Mouse (Mus musculus): ENCODE measurements around the gene Zfp40.
A peak's percentile ranks its signal among the peaks of the same experiment; 100 is the strongest.
"Not testable (repeated sequence)": the region's sequence is repeated elsewhere in the genome, so short reads cannot be mapped to it uniquely, and the experiment has no call there.

Gene Zfp40

DNA sequence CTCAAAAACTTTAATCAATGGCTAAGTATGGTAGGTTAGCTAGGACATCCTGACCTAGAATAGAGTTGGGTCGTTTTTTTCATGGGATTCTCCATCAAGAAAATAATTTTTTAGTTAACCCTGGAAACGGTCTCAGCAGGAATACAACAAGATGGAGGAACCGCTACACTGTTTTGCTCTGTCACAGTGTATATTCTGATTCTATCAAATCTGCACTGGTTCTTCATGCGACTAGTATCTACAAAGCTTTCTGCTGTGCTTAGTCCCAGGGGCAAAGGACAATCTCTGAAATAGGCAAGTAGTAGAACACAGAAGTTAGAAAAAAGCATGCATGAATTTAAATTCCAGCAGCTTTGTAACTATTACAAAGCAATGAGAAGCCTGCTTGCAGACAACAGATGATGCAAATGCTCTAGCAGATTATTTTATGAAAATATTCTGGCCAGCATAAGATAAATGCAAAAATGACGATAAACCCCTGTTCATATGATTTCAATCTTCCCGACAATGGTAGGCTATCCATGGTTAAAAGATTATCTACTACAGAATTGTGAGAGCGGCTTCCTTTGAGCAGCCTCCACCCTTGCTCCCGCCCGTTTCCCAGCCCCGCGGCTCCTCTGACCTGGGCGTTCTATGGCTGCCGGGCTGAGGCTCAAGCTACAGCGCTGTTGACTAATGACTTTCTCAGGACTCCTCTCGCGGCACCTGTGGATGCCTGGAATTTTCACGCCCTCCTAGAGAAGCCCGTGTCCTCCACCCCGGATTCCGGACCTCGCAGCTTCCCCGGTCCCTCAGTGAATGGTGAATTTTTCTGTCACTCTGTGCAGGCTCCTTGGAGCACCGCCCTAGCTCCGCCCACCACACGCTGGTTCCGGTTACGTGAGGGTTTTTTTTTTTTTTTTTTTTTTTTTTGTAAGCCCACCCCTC lies at the start of gene Zfp40:
Gene Zfp40, minus strand, starts transcription at position 800 of the 927 bp plus-strand sequence.
- DNase-seq: peak; percentile 88

DNA sequence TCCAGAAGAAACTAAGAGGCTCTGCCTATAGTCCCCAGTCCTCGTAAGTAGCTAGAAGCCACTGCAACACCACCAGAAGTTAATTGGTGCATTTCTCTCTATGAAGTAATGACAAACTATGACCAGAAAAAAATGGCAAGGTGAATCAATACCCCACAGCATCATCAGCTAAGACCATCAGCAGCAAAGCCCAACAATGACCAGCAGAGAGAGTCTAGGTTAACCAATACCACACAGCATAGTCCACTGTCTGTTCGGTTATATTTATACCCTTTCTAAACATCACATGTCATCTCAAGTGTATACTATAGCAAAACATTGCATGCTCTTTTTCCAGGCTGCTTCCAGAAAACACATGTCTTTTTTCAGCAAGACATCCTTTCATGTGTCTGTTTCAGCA lies 25.3 kb upstream of the Zfp40 start:
- no peak for DNase-seq

DNA sequence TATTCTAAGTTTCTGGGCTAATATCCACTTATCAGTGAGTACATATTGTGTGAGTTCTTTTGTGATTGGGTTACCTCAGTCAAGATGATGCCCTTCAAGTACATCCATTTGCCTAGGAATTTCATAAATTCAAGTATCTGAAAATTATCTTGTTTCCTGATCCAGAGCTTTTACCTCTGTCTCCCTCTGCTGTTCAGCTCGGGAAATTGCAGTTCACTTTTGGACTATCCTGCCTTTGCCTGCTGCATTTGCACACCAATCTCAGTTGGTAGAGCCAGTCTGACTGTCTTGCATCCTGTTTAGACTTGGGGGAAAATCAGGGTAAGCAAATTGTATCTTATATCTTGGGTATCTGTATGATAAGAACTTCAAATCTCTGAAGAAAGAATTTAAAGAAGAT lies 6.8 kb upstream of the Zfp40 start:
- not testable (repeated sequence) for DNase-seq

DNA sequence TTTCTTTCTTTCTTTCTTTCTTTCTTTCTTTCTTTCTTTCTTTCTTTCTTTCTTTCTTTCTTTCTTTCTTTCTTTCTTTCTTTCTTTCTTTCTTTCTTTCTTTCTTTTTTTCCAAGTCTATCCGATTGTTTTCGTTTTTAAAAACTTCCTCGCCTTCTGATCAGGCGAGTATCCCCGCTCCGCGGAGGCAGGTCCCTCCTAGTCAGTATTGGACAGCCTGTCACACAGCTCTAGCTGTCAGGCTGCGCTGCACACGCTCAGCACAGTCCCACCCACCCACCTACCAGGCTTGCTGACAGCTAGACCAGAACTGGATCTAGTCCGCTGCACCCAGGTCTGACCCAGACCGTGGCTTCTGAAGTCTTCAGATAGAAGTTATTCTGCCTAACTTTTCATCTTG lies 389 bp upstream of the Zfp40 start:
- peak; percentile 35 for DNase-seq

DNA sequence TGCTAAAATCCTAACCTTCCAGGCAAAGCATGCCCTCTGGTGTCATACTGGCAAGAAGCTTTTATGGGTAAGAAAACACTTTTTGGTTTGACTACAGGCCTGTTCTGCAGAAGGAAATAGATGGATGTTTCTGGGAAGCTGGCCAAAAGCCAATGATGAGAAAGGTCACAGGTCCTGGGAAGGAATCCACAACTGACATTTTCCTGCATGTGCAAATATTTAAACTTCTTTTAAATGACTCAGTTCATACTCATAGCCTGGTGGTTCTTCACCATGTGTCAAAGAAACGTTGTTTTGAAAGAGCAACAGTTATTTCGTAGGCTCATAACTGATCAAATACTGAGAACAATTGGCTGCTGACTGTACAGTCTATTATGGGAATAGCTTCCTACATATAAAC lies 5.4 kb downstream of the Zfp40 start:
- DNase-seq: no peak
